Mouse (Mus musculus): ENCODE data around the gene Dnajb13. TPM values are rescaled to one million over a fixed set of nuclear protein-coding genes. Genes with fewer than 3 reads are reported as not detected.

Dnajb13 gene
- polyA plus RNA-seq, 1 experiment from 2014 or later, result 9.2 TPM

DNA sequence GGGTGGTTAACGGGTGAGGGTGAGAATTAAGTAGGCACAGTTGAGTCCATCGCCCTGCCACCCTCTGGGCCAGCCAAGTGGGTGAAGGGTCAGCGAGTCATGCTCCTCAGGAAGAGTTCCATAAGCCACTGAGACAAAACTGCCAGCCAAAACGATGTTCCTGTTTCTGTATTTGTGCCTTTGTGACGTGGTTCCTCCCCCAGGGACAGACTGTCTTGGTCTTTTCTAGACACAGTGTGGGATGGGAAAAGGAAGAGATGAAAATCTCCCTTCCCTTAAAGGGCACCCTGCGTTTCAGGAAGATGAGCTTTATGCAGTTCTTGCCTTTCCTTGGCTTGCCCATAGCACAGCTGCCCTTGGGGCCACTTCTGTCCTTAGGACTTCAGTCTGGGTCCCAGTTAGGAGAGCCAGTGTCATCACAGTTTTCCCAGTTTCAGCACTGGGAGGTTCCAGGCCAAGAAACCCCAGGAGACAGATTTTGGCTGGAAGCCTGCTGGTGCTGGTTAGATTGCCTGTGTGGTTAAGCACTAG is 53.1 kb downstream of the Dnajb13 start:
- WGBS, result 89% methylated on average over 6 of the region's 6 CpGs
- Histone ChIP-seq H3K27me3 (ENCODE audit: insufficient read depth, poor library complexity, severe bottlenecking) (no peaks in the 10 kb centered on the region), H3K4me1 (replicated peaks) (no peaks in the 10 kb centered on the region), H3K4me3 (no peak overlapping the region), H3K27ac (0 out of 2 replicates have a peak overlapping the region, but pooled peaks have one; percentile 12), H3K36me3 (peaks cover 98% of the 10 kb centered on the region), H3K9me3 (no peaks in the 10 kb centered on the region)
- DNase-seq (ENCODE audit: low spot score), result no peak

DNA sequence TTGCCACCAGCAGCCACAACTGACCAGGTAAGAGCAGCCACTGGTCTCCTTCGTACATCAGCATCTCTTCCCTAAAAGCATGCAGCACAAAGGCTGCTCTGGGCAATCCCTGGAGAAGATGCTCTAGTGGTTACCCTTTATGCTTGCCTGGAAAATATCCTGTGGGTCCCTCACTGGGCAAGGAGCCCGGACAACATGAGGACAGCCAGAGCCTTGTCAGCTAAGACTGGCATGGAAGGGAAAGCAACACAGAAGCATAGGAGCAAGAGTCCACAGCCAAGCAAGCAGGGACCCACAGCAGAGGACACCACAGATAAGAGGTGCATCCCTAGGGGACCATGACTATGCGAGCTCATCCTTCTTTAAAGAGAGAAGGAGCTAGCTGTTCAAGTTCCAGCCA is 54.9 kb downstream of the Dnajb13 start:
- Histone ChIP-seq H3K4me3 (no peak overlapping the region), H3K27me3 (ENCODE audit: insufficient read depth, poor library complexity, severe bottlenecking) (no peaks in the 10 kb centered on the region), H3K27ac (peak overlapping the region; percentile 23; the same call in 1 of the 2 replicates), H3K9me3 (no peaks in the 10 kb centered on the region), H3K36me3 (peaks cover 98% of the 10 kb centered on the region), H3K4me1 (replicated peaks) (no peaks in the 10 kb centered on the region)
- 94% methylated on average over 3 of the region's 3 CpGs for WGBS
- DNase-seq (ENCODE audit: low spot score), result no peak

DNA sequence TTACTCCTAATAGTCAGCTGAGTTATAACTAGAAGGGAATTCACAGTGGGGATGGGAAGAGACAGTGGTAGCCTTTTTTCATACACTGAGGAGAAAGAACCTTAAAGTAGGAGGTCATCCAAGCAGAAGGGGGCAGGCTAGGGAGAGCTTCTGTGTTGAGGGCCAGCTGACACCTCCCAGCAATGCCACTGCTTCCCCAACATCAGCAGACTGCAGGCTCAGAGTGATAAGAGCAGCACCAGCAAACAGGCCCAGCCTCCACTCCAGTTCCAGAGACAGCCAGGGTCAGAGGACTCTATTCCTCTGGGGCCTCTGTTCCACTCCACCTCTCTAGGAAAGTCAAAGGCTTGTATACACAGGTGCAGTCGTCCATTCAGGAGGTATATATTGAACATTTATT is 56.6 kb downstream of the Dnajb13 start:
- Histone ChIP-seq H3K4me3 (no peak overlapping the region), H3K4me1 (replicated peaks) (no peaks in the 10 kb centered on the region), H3K27ac (no peak overlapping the region), H3K27me3 (ENCODE audit: insufficient read depth, poor library complexity, severe bottlenecking) (no peaks in the 10 kb centered on the region), H3K9me3 (no peaks in the 10 kb centered on the region), H3K36me3 (peaks cover 98% of the 10 kb centered on the region)
- 76% methylated on average over 1 of the region's 1 CpGs for WGBS
- no peak for DNase-seq (ENCODE audit: low spot score)

Other genes starting within 250 kb of the Dnajb13 start
- gene P4ha3, start 229.4 kb downstream of the Dnajb13 start, polyA plus RNA-seq (2016; fragmentation: Nextera tagmentation; extraction: Ambion mirVana), result 1.0 and 3.5 TPM in 2 replicates
- gene C2cd3, start 142.7 kb downstream of the Dnajb13 start, polyA plus RNA-seq (2016; fragmentation: Nextera tagmentation; extraction: Ambion mirVana), result 33.5 and 34.7 TPM in 2 replicates
- gene Ppme1, start 142.7 kb downstream of the Dnajb13 start, polyA plus RNA-seq (2016; fragmentation: Nextera tagmentation; extraction: Ambion mirVana), result 104 and 118 TPM in 2 replicates
- 0.09 TPM in 1 of 2 replicates, not detected in the other for gene Ucp3, start 42.0 kb downstream of the Dnajb13 start, polyA plus RNA-seq (2016; fragmentation: Nextera tagmentation; extraction: Ambion mirVana)
- gene Ucp2, start 21.6 kb downstream of the Dnajb13 start, polyA plus RNA-seq (2016; fragmentation: Nextera tagmentation; extraction: Ambion mirVana), result 122 and 123 TPM in 2 replicates
- 20.4 and 23.3 TPM in 2 replicates for gene Coa4, start 22.1 kb upstream of the Dnajb13 start, polyA plus RNA-seq (2016; fragmentation: Nextera tagmentation; extraction: Ambion mirVana)
- gene Rab6a, start 92.5 kb upstream of the Dnajb13 start, polyA plus RNA-seq (2016; fragmentation: Nextera tagmentation; extraction: Ambion mirVana), result 111 and 117 TPM in 2 replicates
- gene Mrpl48, start 93.3 kb upstream of the Dnajb13 start, polyA plus RNA-seq (2016; fragmentation: Nextera tagmentation; extraction: Ambion mirVana), result 57.9 and 66.6 TPM in 2 replicates
- 4.3 and 10.7 TPM in 2 replicates for gene Plekhb1, start 147.5 kb upstream of the Dnajb13 start, polyA plus RNA-seq (2016; fragmentation: Nextera tagmentation; extraction: Ambion mirVana)
- 30.2 and 47.4 TPM in 2 replicates for gene Fam168a, start 191.7 kb upstream of the Dnajb13 start, polyA plus RNA-seq (2016; fragmentation: Nextera tagmentation; extraction: Ambion mirVana)